Mouse (Mus musculus) liver, adult 2 months (tissue): ENCODE results near the gene Cenpm.

Source experiments
- CTCF ChIP-seq: fragments of 200-500 bp; IDR thresholded peaks from 2 replicates; pipeline ENCODE4 v1.5.1; 2011; ENCODE audit warnings: low read depth, low read length, control low read depth
- POLR2A ChIP-seq: fragments of 200-500 bp; IDR thresholded peaks from 2 replicates; pipeline ENCODE4 v1.6.1; 2011; ENCODE audit warnings: low read length, control low read depth; ENCODE audit not compliant: insufficient read depth; ENCODE audit errors: extremely low read depth

DNA sequence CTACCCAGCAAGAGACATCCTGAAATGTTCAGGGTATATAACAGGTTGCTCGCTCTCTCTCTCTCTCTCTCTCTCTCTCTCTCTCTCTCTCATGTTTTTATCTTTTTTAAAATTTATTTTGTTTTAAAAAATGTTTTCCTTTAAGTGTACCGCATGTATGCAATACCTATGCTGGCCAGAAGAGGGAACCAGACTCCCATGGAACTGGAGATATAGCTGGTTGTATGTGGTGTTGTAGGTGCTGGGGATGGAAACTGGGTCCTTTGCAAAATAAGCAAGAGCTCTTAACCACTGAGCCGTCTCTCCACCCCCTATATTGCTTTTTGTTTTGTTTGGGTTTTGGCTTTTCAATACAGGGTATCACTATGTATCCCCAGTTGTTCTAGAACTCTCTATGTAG, 7.0 kb upstream of the Cenpm start:
- TF ChIP-seq POLR2A (no peak), CTCF (no peak)
